Mouse (Mus musculus): Measurements from ENCODE around the gene Baiap2. TPM values are rescaled to one million over a fixed set of nuclear protein-coding genes. Genes with fewer than 3 reads are reported as not detected.

The Baiap2 gene
- total RNA-seq, 2 experiments from 2014 or later, result 249 to 287 TPM

DNA sequence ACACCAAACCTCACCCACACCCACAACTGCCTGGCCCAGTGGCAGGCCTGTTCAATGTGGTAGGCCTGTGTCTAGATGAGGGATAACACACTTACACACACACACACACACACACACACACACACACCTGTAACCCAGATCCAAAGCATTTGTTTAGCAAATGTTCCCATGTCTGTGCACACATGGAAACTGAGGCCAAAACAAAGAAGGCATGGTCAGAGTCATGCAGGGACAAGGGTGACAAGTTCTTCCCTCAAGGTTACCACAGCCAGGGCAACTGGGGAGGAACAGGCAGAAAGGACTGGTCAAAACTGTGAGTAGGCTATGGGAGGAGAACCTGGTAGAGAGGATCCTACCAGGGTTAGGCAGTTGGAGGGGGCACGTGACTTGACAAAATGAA, 65.9 kb downstream of the Baiap2 start:
- intact Hi-C loops (cut with DNase I), result no loop called here
- Histone ChIP-seq H3K27ac (no peak overlapping the region; the same call in 1 of the 2 replicates), H3K4me3 (no peak overlapping the region)
- no peak for DNase-seq (ENCODE audit: extremely low spot score in 1 of 2, low spot score in 2 of 2)
- TF ChIP-seq CTCF (IDR thresholded peaks at IDR 0.05), result no peak

- intact Hi-C loops (cut with DNase I), result no loop called here
- H3K4me3 ChIP-seq, result no peak overlapping the region
- TF ChIP-seq CTCF (IDR thresholded peaks at IDR 0.05), result no peak
Observed at GRCm38 (mm10) chr11:120008956-120009355, 66.4 kb downstream of the Baiap2 start.

GRCm38 (mm10) chr11:120009937-120010336, 67.4 kb downstream of the Baiap2 start:
- no peak for TF ChIP-seq CTCF (IDR thresholded peaks at IDR 0.05)
- intact Hi-C loops (cut with DNase I), result loop anchor here (5.0 to 10.0 kb wide), 2 partner anchors 52 to 295 kb away; no protein-coding TSS in a partner anchor
- H3K4me3 ChIP-seq, result no peak overlapping the region
- no peak overlapping the region for H3K27ac ChIP-seq
- no peak for DNase-seq (ENCODE audit: extremely low spot score in 1 of 2, low spot score in 2 of 2)

More at GRCm38 (mm10) chr11:120008956-120009355, 66.4 kb downstream of the Baiap2 start:
- no peak for DNase-seq (ENCODE audit: extremely low spot score in 1 of 2, low spot score in 2 of 2)
- peak overlapping the region; percentile 60; the same call in 1 of the 2 replicates for H3K27ac ChIP-seq

- H3K4me3 ChIP-seq, result no peak overlapping the region
- peak overlapping the region; percentile 73; the same call in 1 of the 2 replicates for H3K27ac ChIP-seq
- TF ChIP-seq CTCF (IDR thresholded peaks at IDR 0.05), result no peak
- intact Hi-C loops (cut with DNase I), result loop anchor here (5.0 to 10.0 kb wide), 2 partner anchors 51 to 294 kb away; no protein-coding TSS in a partner anchor
- no peak for DNase-seq (ENCODE audit: extremely low spot score in 1 of 2, low spot score in 2 of 2)
Observed at GRCm38 (mm10) chr11:120011114-120011760, 68.7 kb downstream of the Baiap2 start.

DNA sequence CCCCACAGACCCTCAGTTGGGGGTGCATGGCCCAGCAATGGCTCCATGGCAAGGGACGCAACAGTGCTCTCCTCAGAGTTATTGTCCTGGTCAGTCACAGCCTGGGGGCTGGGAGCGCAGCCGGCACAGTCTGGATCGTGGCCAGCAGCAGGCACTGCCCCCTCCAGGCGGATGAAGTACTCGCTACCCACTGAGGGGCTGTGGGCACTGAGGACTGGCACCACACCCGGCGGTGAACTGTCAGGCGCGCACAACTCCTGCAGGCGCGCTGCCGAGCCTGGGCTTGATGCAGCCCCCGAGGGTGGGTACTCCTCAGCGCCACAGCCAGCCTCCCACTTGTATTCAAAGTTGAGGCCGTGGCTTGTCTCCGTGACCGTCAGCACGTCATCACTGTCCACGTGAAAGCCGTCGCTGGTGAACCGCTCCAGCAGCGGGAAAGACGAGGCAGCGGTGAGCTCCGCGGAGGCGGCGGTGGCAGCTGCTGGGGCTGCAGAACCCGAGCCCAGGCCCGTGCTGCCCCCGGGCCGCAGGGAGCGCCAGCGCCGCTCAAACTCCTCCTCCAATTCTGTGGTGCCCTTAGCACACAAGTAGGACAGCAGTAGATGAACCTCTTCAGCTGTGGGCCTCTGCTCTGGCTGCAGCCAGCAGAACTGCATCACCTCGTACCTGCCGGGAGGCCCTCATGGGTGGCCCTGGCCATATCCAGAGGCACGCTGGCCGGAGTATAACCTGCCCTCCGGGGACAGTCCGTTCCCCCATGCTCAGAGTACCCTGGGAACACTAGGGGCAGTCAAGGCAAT, 69.4 kb downstream of the Baiap2 start:
- intact Hi-C loops (cut with DNase I), result loop anchor here (2.0 to 10.0 kb wide), 3 partner anchors 35 to 293 kb away; partner anchors contain the start of gene Aatk
- Histone ChIP-seq H3K27ac (peak overlapping the region; percentile 73), H3K4me3 (peak overlapping the region; percentile 4; the same call in 1 of the 2 replicates)
- TF ChIP-seq CTCF (IDR thresholded peaks at IDR 0.05), result peak; percentile 38
- DNase-seq (ENCODE audit: extremely low spot score in 1 of 2, low spot score in 2 of 2), result peak; percentile 56 to 62

DNA sequence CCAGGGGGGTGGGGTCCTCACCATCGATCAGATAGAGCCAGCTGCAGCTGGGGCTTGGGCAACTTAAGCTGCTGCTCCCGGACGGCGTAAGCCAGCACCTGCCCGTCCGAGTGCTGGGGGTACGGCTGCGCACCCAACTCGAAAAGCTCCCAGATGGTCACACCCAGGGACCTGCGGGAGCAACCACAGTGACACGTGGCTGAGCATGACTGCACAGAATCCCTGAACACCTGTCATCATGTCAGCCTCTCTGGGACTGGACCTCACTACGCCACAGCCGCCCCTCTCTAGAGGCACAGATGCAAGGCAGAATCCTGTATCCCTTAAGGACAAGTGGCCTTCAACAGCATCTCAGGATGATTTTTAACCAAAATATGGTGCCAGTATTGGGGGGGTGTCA, 70.1 kb downstream of the Baiap2 start:
- H3K27ac ChIP-seq, result peak overlapping the region; percentile 73
- TF ChIP-seq CTCF (IDR thresholded peaks at IDR 0.05), result no peak
- peak overlapping the region; percentile 4; the same call in 1 of the 2 replicates for H3K4me3 ChIP-seq
- intact Hi-C loops (cut with DNase I), result loop anchor here (2.0 to 10.0 kb wide), 3 partner anchors 34 to 292 kb away; partner anchors contain the start of gene Aatk
- no peak for DNase-seq (ENCODE audit: extremely low spot score in 1 of 2, low spot score in 2 of 2)

DNA sequence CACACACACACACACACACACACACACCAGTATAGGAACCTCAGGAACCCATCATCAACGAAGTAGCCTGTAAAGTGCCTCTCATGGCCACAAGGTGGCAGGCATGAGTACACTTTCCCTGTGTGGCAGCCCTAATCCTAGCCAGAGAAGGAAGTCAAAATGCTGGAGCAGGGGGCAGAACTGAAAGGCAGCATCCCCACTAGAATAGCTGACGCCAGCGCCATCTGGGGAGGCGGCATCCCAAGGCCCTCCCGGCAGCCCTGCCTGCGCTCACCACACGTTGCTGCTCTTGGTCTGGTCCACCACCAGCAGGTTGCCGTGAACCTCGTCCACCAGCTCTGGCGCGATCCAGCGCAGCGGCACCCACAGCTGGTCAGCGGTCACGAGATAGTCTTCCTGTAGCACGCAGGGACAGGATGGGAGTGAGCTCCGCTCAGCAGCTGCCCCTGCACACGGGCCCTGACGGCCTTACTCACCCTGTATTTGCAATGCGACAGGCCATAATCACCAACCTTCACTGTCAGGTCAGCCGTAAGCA, 70.7 kb downstream of the Baiap2 start:
- intact Hi-C loops (cut with DNase I), result loop anchor here (2.0 to 10.0 kb wide), 3 partner anchors 34 to 292 kb away; partner anchors contain the start of gene Aatk
- TF ChIP-seq CTCF (IDR thresholded peaks at IDR 0.05), result peak; percentile 64
- H3K27ac ChIP-seq, result peak overlapping the region; percentile 79
- peak overlapping the region; percentile 29 for H3K4me3 ChIP-seq
- DNase-seq (ENCODE audit: extremely low spot score in 1 of 2, low spot score in 2 of 2), result peak; percentile 82 to 85

GRCm38 (mm10) chr11:120014758-120015157, 72.2 kb downstream of the Baiap2 start:
- TF ChIP-seq CTCF (IDR thresholded peaks at IDR 0.05), result peak; percentile 26
- no peak for DNase-seq (ENCODE audit: extremely low spot score in 1 of 2, low spot score in 2 of 2)
- intact Hi-C loops (cut with DNase I), result loop anchor here (2.0 to 10.0 kb wide), 3 partner anchors 48 to 290 kb away; partner anchors contain the start of genes Ndufaf8 and Tepsin
- H3K4me3 ChIP-seq, result peak overlapping the region; percentile 17; the same call in 1 of the 2 replicates
- H3K27ac ChIP-seq, result peak overlapping the region; percentile 84; the same call in 1 of the 2 replicates

GRCm38 (mm10) chr11:120017011-120017410, 74.4 kb downstream of the Baiap2 start:
- intact Hi-C loops (cut with DNase I), result loop anchor here (10.0 kb wide), 1 partner anchor 288 kb away; no protein-coding TSS in a partner anchor
- no peak for TF ChIP-seq CTCF (IDR thresholded peaks at IDR 0.05)
- Histone ChIP-seq H3K27ac (peak overlapping the region; percentile 84), H3K4me3 (peak overlapping the region; percentile 13)
- DNase-seq (ENCODE audit: extremely low spot score in 1 of 2, low spot score in 2 of 2), result no peak

DNA sequence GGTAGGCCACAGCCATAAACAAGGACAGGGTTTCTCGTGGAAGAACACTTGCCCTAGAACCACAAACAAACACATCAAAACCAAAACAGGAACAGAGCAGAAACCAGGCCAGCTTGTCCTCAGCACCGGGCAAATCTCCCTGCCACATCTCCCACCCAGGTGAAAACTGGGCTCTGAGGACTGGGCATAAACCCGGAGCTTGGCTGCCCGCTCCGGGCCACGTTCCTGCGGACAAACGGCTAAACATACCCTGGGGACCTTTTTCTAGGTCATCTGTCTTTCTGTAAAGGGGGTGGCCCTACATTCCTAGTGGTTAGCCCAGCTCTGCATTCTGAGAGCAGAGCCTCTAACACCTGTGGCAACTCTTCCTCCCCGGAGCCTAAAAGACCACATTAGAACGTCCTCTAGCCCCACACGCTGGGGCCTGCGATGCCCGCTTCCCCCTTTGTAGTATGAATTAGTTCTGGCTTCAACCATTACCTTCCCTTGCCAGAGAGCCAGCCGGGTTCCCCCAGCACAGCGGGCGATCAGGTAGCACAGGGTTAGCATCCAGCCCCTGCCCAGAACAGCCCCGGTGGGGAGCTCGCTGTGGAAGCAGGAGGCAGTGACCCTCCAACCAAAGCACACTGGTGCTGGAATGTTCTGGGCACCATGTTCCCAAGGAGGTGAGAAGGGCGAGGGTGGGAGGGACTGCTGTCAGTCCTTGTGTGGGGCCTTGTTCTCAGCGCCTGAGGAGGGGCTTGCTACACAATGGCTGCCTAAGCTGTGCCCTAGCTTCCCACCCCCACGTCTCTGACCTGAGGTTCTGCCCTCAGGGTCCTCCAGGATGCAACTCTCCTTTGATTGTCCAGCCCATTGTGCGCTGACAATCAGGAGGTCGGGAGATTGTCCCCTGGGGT, 77.2 kb downstream of the Baiap2 start:
- DNase-seq (ENCODE audit: extremely low spot score in 1 of 2, low spot score in 2 of 2), result no peak
- H3K27ac ChIP-seq, result peak overlapping the region; percentile 84
- TF ChIP-seq CTCF (IDR thresholded peaks at IDR 0.05), result no peak
- no peak overlapping the region for H3K4me3 ChIP-seq
- intact Hi-C loops (cut with DNase I), result loop anchor here (10.0 kb wide), 1 partner anchor 285 kb away; no protein-coding TSS in a partner anchor

All from left cerebral cortex, adult 2 months (tissue).